Mouse (Mus musculus) stomach, postnatal 0 days (tissue): ENCODE data around the gene Sema4c.
A peak's percentile ranks its signal among the peaks of the same experiment; 100 is the strongest.

Experiments
- CTCF ChIP-seq: IDR thresholded peaks from 2 replicates; pipeline ENCODE4 v1.5.1; 2016; ENCODE audit warnings: antibody characterized with exemption, low read depth, mild to moderate bottlenecking, moderate library complexity
- EP300 ChIP-seq: optimal IDR thresholded peaks from 2 replicates; pipeline ENCODE3; 2016; ENCODE audit warnings: antibody characterized with exemption

GRCm38 (mm10) chr1:36511289-36512021, 46.7 kb downstream of the Sema4c start, which contains the start of gene Cnnm3:
- TF ChIP-seq CTCF, result peak; percentile 65
- TF ChIP-seq EP300, result peak; percentile 94
